Mouse (Mus musculus) limb, embryonic 14.5 days (tissue): ENCODE data around the gene Serpina16. TPM values are rescaled to one million over a fixed set of nuclear protein-coding genes. Genes with fewer than 3 reads are reported as not detected.
"Not testable (repeated sequence)": the region's sequence is repeated elsewhere in the genome, so short reads cannot be mapped to it uniquely, and the experiment has no call there.

ENCODE experiments used
- ATAC-seq: fragments of 200-750 bp; cut with Nextera tagmentation; 2 replicates; pipeline ENCODE4 v1.8.0; 2017; ENCODE audit warnings: low read depth, moderate number of reproducible peaks, moderate TSS enrichment; ENCODE audit not compliant: low FRiP score
- DNase-seq: peaks from one replicate; pipeline ENCODE4 v3.0.0-alpha.2; 2015; ENCODE audit warnings: low spot score
- H3K27ac ChIP-seq: fragments of 300-500 bp; sonication (generic); replicated peaks from 2 replicates; pipeline ENCODE4 v1.5.1; 2014; ENCODE audit warnings: low read depth, mild to moderate bottlenecking, low read length, moderate library complexity, mixed read lengths
- H3K27me3 ChIP-seq: fragments of 300-500 bp; sonication (generic); 2 replicates; pipeline ENCODE4 v1.6.1; 2014; ENCODE audit warnings: low read length, mixed read lengths; ENCODE audit not compliant: control insufficient read depth, insufficient read depth
- H3K36me3 ChIP-seq: fragments of 300-500 bp; sonication (generic); 2 replicates; pipeline ENCODE4 v1.6.1; 2014; ENCODE audit warnings: mild to moderate bottlenecking, low read length, moderate library complexity, mixed read lengths; ENCODE audit not compliant: control insufficient read depth, insufficient read depth
- H3K4me1 ChIP-seq: fragments of 300-500 bp; sonication (generic); 2 replicates; pipeline ENCODE4 v1.6.1; 2014; ENCODE audit warnings: antibody characterized with exemption, low read length, mixed read lengths; ENCODE audit not compliant: control insufficient read depth, insufficient read depth
- H3K4me2 ChIP-seq: fragments of 300-500 bp; sonication (generic); replicated peaks from 2 replicates; pipeline ENCODE4 v1.6.1; 2014; ENCODE audit warnings: low read depth, mild to moderate bottlenecking, low read length, moderate library complexity; ENCODE audit not compliant: severe bottlenecking
- H3K4me3 ChIP-seq: fragments of 300-500 bp; sonication (generic); replicated peaks from 2 replicates; pipeline ENCODE4 v1.5.1; 2014; ENCODE audit warnings: low read length
- H3K9ac ChIP-seq: fragments of 300-500 bp; sonication (generic); 2 replicates; pipeline ENCODE4 v1.6.1; 2014; ENCODE audit warnings: mild to moderate bottlenecking, low read depth, low read length, moderate library complexity; ENCODE audit not compliant: severe bottlenecking
- H3K9me3 ChIP-seq: fragments of 300-500 bp; sonication (generic); 2 replicates; pipeline ENCODE4 v1.6.1; 2016; ENCODE audit warnings: low read length; ENCODE audit not compliant: control insufficient read depth
- POLR2A ChIP-seq: fragments of 200-500 bp; IDR thresholded peaks from 2 replicates; pipeline ENCODE4 v1.8.0; 2012; ENCODE audit warnings: inconsistent platforms, mild to moderate bottlenecking, moderate library complexity, borderline replicate concordance; ENCODE audit not compliant: insufficient read depth, insufficient read length; ENCODE audit errors: extremely low read depth
- WGBS: fragments of 180-500 bp; shearing (Covaris S2); extraction: QIAGEN DNeasy Blood & Tissue Kit; methylation state at CpG from one replicate; pipeline ENCODE4 v1.1.7; 2014; 5-methylcytosine and 5-hydroxymethylcytosine counted together
- polyA plus RNA-seq, 2 experiments: library from polyadenylated mRNA; depleted of rRNA in 1 of 2; stranded (reverse) in 1 of 2; unstranded in 1 of 2; fragments of >200 nt; fragmentation: Nextera tagmentation in 1 of 2; extraction: Ambion mirVana in 1 of 2; gene quantifications; 2 replicates each; pipeline versions ENCODE4 v1.2.1 to v1.2.3; 2012 to 2014

Gene Serpina16
- polyA plus RNA-seq, 2 experiments = not detected

- DNase-seq = no peak
- no peak for ATAC-seq
- H3K36me3 ChIP-seq = no peaks in the 10 kb centered on the region
- 59% methylated on average over 2 of the region's 2 CpGs for WGBS
- no peak overlapping the region for H3K27ac ChIP-seq
- H3K4me2 ChIP-seq = no peak overlapping the region
- no peak for TF ChIP-seq POLR2A
- H3K9ac ChIP-seq = no peak overlapping the region
- no peaks in the 10 kb centered on the region for H3K27me3 ChIP-seq
- no peaks in the 10 kb centered on the region for H3K4me1 ChIP-seq
- no peak overlapping the region for H3K4me3 ChIP-seq
- H3K9me3 ChIP-seq = no peaks in the 10 kb centered on the region
Measured at GRCm38 (mm10) chr12:103670964-103671363, 5.0 kb downstream of the Serpina16 start.

DNA sequence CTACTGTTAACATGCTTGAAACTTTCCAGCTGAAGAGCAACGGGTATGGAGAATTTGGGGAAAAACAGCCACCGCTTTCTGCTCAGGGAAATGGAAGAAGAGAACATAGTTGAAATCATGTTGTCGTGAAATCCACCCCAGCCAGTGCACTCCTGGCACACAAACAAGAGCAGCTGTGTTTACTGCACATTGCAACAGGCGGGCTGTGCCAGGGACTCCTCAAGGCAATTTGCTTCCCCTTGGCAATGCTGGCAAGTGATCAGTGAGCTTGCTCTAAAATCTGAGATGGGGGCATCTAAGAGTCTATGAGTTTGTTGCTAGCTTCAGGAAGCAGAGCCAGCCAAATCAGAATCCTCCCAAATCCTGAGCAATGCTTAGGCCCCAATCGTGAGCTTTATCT is 5.6 kb downstream of the Serpina16 start:
- H3K27ac ChIP-seq = no peak overlapping the region
- no peak overlapping the region for H3K4me2 ChIP-seq
- no peaks in the 10 kb centered on the region for H3K27me3 ChIP-seq
- no peak overlapping the region for H3K4me3 ChIP-seq
- TF ChIP-seq POLR2A = no peak
- DNase-seq (peak; percentile 15), ATAC-seq (no peak)
- H3K9me3 ChIP-seq = no peaks in the 10 kb centered on the region
- no peaks in the 10 kb centered on the region for H3K36me3 ChIP-seq
- no peak overlapping the region for H3K9ac ChIP-seq
- no peaks in the 10 kb centered on the region for H3K4me1 ChIP-seq
- WGBS = 72% methylated on average over 5 of the region's 5 CpGs

DNA sequence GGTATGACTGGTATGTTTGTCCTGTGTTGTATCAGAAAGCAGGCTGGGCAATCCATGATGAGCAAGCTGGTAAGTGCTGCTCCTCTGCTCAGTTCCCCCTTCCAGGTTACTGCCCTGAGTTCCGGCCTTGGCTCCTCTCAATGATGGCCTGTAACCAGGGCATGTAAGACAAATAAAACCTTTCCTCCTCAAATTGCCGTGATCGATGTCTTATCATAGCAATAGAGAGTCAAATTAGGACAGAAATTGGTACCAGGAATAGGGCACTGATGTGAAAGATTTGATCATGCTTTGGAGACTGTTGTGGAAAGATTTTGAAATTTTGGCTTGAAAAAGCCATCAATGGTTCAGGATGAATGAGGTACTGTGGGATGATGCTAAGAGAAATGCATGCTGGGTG is 10.7 kb downstream of the Serpina16 start:
- no peaks in the 10 kb centered on the region for H3K36me3 ChIP-seq
- H3K4me3 ChIP-seq = no peak overlapping the region
- no peak overlapping the region for H3K27ac ChIP-seq
- no peak for DNase-seq
- no peak for TF ChIP-seq POLR2A
- no peaks in the 10 kb centered on the region for H3K27me3 ChIP-seq
- no peak for ATAC-seq
- no peak overlapping the region for H3K9ac ChIP-seq
- no peaks in the 10 kb centered on the region for H3K4me1 ChIP-seq
- WGBS = 91% methylated on average over 3 of the region's 3 CpGs
- H3K9me3 ChIP-seq = no peaks in the 10 kb centered on the region
- no peak overlapping the region for H3K4me2 ChIP-seq

- DNase-seq, H3K36me3 ChIP-seq, H3K4me2 ChIP-seq, H3K4me1 ChIP-seq, H3K9me3 ChIP-seq, H3K27ac ChIP-seq, ATAC-seq, H3K27me3 ChIP-seq, H3K9ac ChIP-seq, H3K4me3 ChIP-seq: not testable (repeated sequence)
Measured at GRCm38 (mm10) chr12:103662053-103662452, 13.9 kb downstream of the Serpina16 start.

- no peak overlapping the region for H3K4me2 ChIP-seq
- no peaks in the 10 kb centered on the region for H3K36me3 ChIP-seq
- 84% methylated on average over 5 of the region's 5 CpGs for WGBS
- H3K4me3 ChIP-seq = no peak overlapping the region
- TF ChIP-seq POLR2A = no peak
- H3K9ac ChIP-seq = no peak overlapping the region
- no peak for DNase-seq
- H3K27ac ChIP-seq = no peak overlapping the region
- H3K9me3 ChIP-seq = no peaks in the 10 kb centered on the region
- no peaks in the 10 kb centered on the region for H3K4me1 ChIP-seq
- no peaks in the 10 kb centered on the region for H3K27me3 ChIP-seq
- no peak for ATAC-seq
Measured at GRCm38 (mm10) chr12:103660076-103660475, 15.9 kb downstream of the Serpina16 start.

DNA sequence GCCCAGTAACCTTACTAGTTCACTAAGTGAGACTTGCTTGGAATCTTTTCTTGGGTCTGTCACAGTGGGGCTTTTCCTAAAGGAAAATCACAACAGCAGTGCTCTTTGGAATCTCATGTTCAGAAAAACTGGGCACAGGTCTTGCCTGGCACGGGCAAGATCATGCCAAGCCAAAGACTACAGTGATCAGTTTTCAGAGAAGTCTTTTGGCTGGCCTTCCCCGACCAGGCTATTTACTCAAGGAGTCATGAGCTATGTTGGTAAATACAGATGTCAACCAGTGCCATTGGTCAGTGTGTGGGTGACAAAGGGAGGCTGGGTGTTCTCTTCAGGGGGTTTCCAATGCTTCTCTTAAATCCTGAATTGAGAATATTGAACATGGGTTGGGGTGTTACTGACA is 16.8 kb downstream of the Serpina16 start:
- Histone ChIP-seq H3K4me1 (no peaks in the 10 kb centered on the region), H3K27me3 (no peaks in the 10 kb centered on the region), H3K27ac (no peak overlapping the region), H3K4me2 (no peak overlapping the region), H3K9ac (no peak overlapping the region), H3K4me3 (no peak overlapping the region), H3K9me3 (no peaks in the 10 kb centered on the region), H3K36me3 (no peaks in the 10 kb centered on the region)
- TF ChIP-seq POLR2A = no peak
- ATAC-seq (no peak), DNase-seq (no peak)
- WGBS = 81% methylated on average over 2 of the region's 2 CpGs
